Mouse (Mus musculus) MEL (cell line): ENCODE results near the gene Bmpr1a. TPM values are rescaled to one million over a fixed set of nuclear protein-coding genes. Genes with fewer than 3 reads are reported as not detected.

Source experiments
- DNase-seq: peaks from one replicate; pipeline ENCODE4 v3.0.0; 2011; ENCODE audit warnings: low read depth, low spot score
- H3K27ac ChIP-seq: 2 replicates; pipeline ENCODE4 v1.5.1; 2012; ENCODE audit warnings: low read depth, mild to moderate bottlenecking, control low read depth, low read length, moderate library complexity; ENCODE audit not compliant: control insufficient read depth
- H3K27me3 ChIP-seq, 2 experiments: fragments of 150-350 bp in 1 of 2; sonication (generic) in 1 of 2; 2 replicates each; pipeline ENCODE4 v1.6.1; 2012; ENCODE audit warnings: low read length in 2 of 2, mild to moderate bottlenecking in 2 of 2, improper control_type of control experiment in 1 of 2, moderate library complexity in 1 of 2; ENCODE audit not compliant: insufficient read depth in 2 of 2, control insufficient read depth in 1 of 2
- H3K36me3 ChIP-seq, 2 experiments: 2 replicates each; pipeline ENCODE4 v1.6.1; 2012 to 2014; ENCODE audit warnings: low read length in 2 of 2, improper control_type of control experiment in 1 of 2, inconsistent platforms in 1 of 2, mild to moderate bottlenecking in 1 of 2; ENCODE audit not compliant: insufficient read depth in 2 of 2, control insufficient read depth in 1 of 2
- H3K4me1 ChIP-seq, 2 experiments: fragments of 150-350 bp in 1 of 2; sonication (generic) in 1 of 2; 2 replicates each; pipeline ENCODE4 v1.6.1; 2012; ENCODE audit warnings: low read length in 2 of 2, improper control_type of control experiment in 1 of 2, mild to moderate bottlenecking in 1 of 2; ENCODE audit not compliant: insufficient read depth in 2 of 2, control insufficient read depth in 1 of 2
- H3K4me3 ChIP-seq, 2 experiments: fragments of 150-350 bp in 1 of 2; sonication (generic) in 1 of 2; 2 replicates each; pipeline ENCODE4 v1.5.1; 2012; ENCODE audit warnings: low read depth in 2 of 2, low read length in 2 of 2, mild to moderate bottlenecking in 2 of 2, moderate library complexity in 2 of 2, control low read depth in 1 of 2, improper control_type of control experiment in 1 of 2; ENCODE audit not compliant: control insufficient read depth in 1 of 2, insufficient read depth in 1 of 2
- H3K79me2 ChIP-seq: 2 replicates; pipeline ENCODE4 v1.6.1; 2012; ENCODE audit warnings: mild to moderate bottlenecking, low read length, moderate library complexity; ENCODE audit not compliant: control insufficient read depth, poor library complexity, insufficient read depth
- H3K9ac ChIP-seq: 2 replicates; pipeline ENCODE4 v1.6.1; 2012; ENCODE audit warnings: low read depth, mild to moderate bottlenecking, control low read depth, low read length, moderate library complexity; ENCODE audit not compliant: control insufficient read depth, poor library complexity, severe bottlenecking
- H3K9me3 ChIP-seq: fragments of 150-350 bp; sonication (generic); replicated peaks from 2 replicates; pipeline ENCODE4 v1.6.1; 2012; ENCODE audit warnings: mild to moderate bottlenecking, low read length, improper control_type of control experiment, moderate library complexity; ENCODE audit not compliant: insufficient read depth
- CHD1 ChIP-seq: IDR thresholded peaks from 2 replicates; pipeline ENCODE4 v1.6.1; 2012; ENCODE audit warnings: low read depth, mild to moderate bottlenecking, inconsistent platforms, low read length, improper control_type of control experiment
- CTCF ChIP-seq, 3 experiments: IDR thresholded peaks in 2 of 3; conservative IDR thresholded peaks in 1 of 3; 2 replicates each; pipeline ENCODE4 v1.5.1; 2011 to 2012; ENCODE audit warnings: low read length in 3 of 3, low read depth in 2 of 3, mild to moderate bottlenecking in 2 of 3, improper control_type of control experiment in 1 of 3, inconsistent platforms in 1 of 3, mixed read lengths in 1 of 3, moderate library complexity in 1 of 3; ENCODE audit not compliant: control insufficient read depth in 1 of 3, insufficient read depth in 1 of 3, poor library complexity in 1 of 3, severe bottlenecking in 1 of 3
- EP300 ChIP-seq, 2 experiments: IDR thresholded peaks; 2 replicates each; pipeline ENCODE4 v1.6.1; 2011; ENCODE audit warnings: improper control_type of control experiment in 2 of 2, low read length in 2 of 2, low read depth in 1 of 2, mild to moderate bottlenecking in 1 of 2
- ETS1 ChIP-seq: IDR thresholded peaks from 2 replicates; pipeline ENCODE4 v1.6.1; 2012; ENCODE audit warnings: low read depth, mild to moderate bottlenecking, inconsistent platforms, low read length, improper control_type of control experiment, moderate library complexity
- MAFK ChIP-seq: IDR thresholded peaks from 2 replicates; pipeline ENCODE4 v1.6.1; 2011; ENCODE audit warnings: low read depth, mild to moderate bottlenecking, low read length, improper control_type of control experiment, borderline replicate concordance
- MYB ChIP-seq: IDR thresholded peaks from 2 replicates; pipeline ENCODE4 v1.6.1; 2011; ENCODE audit warnings: mild to moderate bottlenecking, low read depth, low read length, improper control_type of control experiment
- MYC ChIP-seq: IDR thresholded peaks from 2 replicates; pipeline ENCODE4 v1.6.1; 2011; ENCODE audit warnings: low read depth, mild to moderate bottlenecking, low read length, improper control_type of control experiment, moderate library complexity
- NRF1 ChIP-seq: IDR thresholded peaks from 2 replicates; pipeline ENCODE4 v1.6.1; 2014; ENCODE audit warnings: low read depth, mild to moderate bottlenecking, inconsistent platforms, low read length, improper control_type of control experiment, moderate library complexity; ENCODE audit not compliant: poor library complexity, insufficient read depth, severe bottlenecking
- POLR2A ChIP-seq, 2 experiments: IDR thresholded peaks; 2 replicates each; pipeline ENCODE4 v1.6.1; 2011 to 2012; ENCODE audit warnings: low read length in 2 of 2, mild to moderate bottlenecking in 2 of 2, control low read depth in 1 of 2, improper control_type of control experiment in 1 of 2, low read depth in 1 of 2, moderate library complexity in 1 of 2; ENCODE audit not compliant: control insufficient read depth in 1 of 2, insufficient read depth in 1 of 2, poor library complexity in 1 of 2
- RCOR1 ChIP-seq: IDR thresholded peaks from 2 replicates; pipeline ENCODE4 v1.6.1; 2012; ENCODE audit warnings: low read depth, mild to moderate bottlenecking, inconsistent platforms, low read length, improper control_type of control experiment
- SMC3 ChIP-seq: IDR thresholded peaks from 2 replicates; pipeline ENCODE4 v1.6.1; 2011; ENCODE audit warnings: low read depth, low read length, improper control_type of control experiment
- TAL1 ChIP-seq: IDR thresholded peaks from 2 replicates; pipeline ENCODE4 v1.6.1; 2012; ENCODE audit warnings: mild to moderate bottlenecking, inconsistent platforms, low read length, moderate library complexity, mixed read lengths
- TCF12 ChIP-seq: IDR thresholded peaks from 2 replicates; pipeline ENCODE4 v1.6.1; 2014; ENCODE audit warnings: low read depth, mild to moderate bottlenecking, inconsistent platforms, low read length, improper control_type of control experiment, moderate library complexity
- UBTF ChIP-seq: IDR thresholded peaks from 2 replicates; pipeline ENCODE4 v1.6.1; 2012; ENCODE audit warnings: low read depth, mild to moderate bottlenecking, inconsistent platforms, low read length, improper control_type of control experiment, moderate library complexity, borderline replicate concordance; ENCODE audit not compliant: insufficient read depth
- ZMIZ1 ChIP-seq: IDR thresholded peaks from 2 replicates; pipeline ENCODE4 v1.6.1; 2012; ENCODE audit warnings: low read depth, mild to moderate bottlenecking, inconsistent platforms, low read length, improper control_type of control experiment, moderate library complexity
- ZNF384 ChIP-seq: IDR thresholded peaks from 2 replicates; pipeline ENCODE4 v1.6.1; 2012; ENCODE audit warnings: low read depth, mild to moderate bottlenecking, inconsistent platforms, low read length, improper control_type of control experiment
- polyA plus RNA-seq, 2 experiments: library from polyadenylated mRNA; stranded (reverse) in 1 of 2; unstranded in 1 of 2; fragments of >175 nt in 1 of 2; fragments of >200 nt in 1 of 2; gene quantifications; 2 replicates each; pipeline versions ENCODE4 v1.2.1 to v1.2.4; 2012; ENCODE audit warnings: low replicate concordance in 2 of 2, low read depth in 1 of 2; ENCODE audit not compliant: insufficient read length in 2 of 2, insufficient read depth in 1 of 2, missing spikeins in 1 of 2
- total RNA-seq: library from RNA; depleted of rRNA; stranded (reverse); fragments of 300-350 nt; gene quantifications from 2 replicates; pipeline ENCODE4 v1.2.3, GENCODE M21; 2012

Gene Bmpr1a
- total and polyA plus RNA-seq, 3 experiments: 3.1 TPM; not detected in 1

DNA sequence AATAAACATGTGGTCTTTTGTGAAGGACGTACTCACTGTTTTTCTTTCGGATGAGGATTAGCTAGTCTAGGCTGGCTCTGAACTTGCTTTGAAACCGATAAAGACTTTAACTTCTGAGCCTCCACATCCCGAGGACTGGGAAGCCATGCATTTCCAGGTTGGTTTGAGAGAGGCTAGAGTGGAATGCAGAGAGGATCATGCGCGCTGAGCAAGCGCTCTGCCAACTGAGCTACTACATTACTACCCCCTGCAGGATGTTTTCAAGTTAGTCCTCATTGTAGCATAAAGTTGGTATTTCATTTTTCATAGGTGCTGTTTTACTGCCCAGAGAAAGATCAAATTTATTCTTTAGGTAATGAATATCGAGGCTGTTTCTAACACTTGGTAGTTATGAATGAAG is 17.0 kb downstream of the Bmpr1a start:
- no peaks in the 10 kb centered on the region for H3K4me1 ChIP-seq
- TF ChIP-seq NRF1: no peak
- TF ChIP-seq CHD1: no peak
- TF ChIP-seq POLR2A (IDR thresholded peaks at IDR 0.05; ENCODE audit: control insufficient read depth in 1 of 2, insufficient read depth in 1 of 2, low read depth in 1 of 2, low read length in 2 of 2, poor library complexity in 1 of 2): no peak
- TF ChIP-seq ZNF384: no peak
- no peak for TF ChIP-seq UBTF
- no peak for TF ChIP-seq ZMIZ1
- no peak for TF ChIP-seq TAL1
- no peak for TF ChIP-seq RCOR1
- no peak for TF ChIP-seq TCF12
- TF ChIP-seq CTCF (IDR thresholded peaks at IDR 0.05 in 2 of 3, conservative IDR thresholded peaks at IDR 0.05 in 1 of 3; ENCODE audit: control insufficient read depth in 1 of 3, insufficient read depth in 1 of 3, low read depth in 2 of 3, low read length in 3 of 3, poor library complexity in 1 of 3, severe bottlenecking in 1 of 3): no peak
- no peak for TF ChIP-seq MAFK

DNA sequence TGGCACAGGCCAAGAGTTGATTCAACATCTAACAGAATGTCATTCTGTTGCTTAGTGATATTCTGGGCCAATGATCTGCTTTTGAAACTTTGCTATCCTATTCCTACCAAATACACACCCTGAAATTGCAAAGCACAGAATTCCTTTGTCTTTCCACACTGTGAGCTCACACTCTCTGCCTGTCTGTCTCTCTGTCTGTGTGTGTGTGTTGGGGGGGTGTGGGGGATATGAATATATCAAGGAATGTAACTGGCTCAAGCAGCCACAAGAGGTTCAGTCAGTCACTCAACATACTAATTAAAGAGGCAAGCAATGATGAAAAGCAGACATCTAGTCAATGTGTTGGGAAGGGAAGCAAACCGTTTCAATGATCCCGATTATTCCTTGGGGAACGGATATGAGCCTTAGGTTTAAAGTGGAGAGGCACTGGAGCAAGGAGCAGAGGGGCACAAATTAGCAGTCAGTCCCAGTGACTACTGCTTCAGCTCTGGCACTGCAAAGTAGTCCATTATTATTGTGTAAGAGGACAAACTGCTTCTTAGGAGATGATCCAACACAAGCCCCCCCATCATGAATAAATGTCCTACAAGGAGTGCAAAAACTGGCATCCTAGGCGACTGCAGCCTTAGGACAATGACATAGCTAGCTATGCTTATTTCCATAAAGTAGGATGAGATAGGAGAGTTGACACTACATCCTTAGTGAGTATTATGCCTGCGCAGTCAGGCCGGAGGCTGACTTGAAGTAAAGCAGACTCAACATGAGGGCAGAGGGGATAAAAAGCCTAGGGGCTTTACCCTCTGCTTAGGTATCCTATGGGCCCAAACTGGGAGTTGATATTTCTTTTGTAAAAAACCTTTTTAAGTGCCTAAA is 19.4 kb downstream of the Bmpr1a start:
- H3K36me3 ChIP-seq: no peaks in the 10 kb centered on the region
- no peaks in the 10 kb centered on the region for H3K9me3 ChIP-seq
- H3K27ac ChIP-seq: no peak overlapping the region
- no peak for DNase-seq
- no peak overlapping the region for H3K9ac ChIP-seq
- H3K79me2 ChIP-seq: no peaks in the 10 kb centered on the region
- no peak overlapping the region for H3K4me3 ChIP-seq
- TF ChIP-seq POLR2A (IDR thresholded peaks at IDR 0.05; ENCODE audit: control insufficient read depth in 1 of 2, insufficient read depth in 1 of 2, low read depth in 1 of 2, low read length in 2 of 2, poor library complexity in 1 of 2) (no peak), EP300 (IDR thresholded peaks at IDR 0.05; ENCODE audit: low read depth in 1 of 2, low read length in 2 of 2) (no peak), RCOR1 (no peak), MYC (no peak), ETS1 (no peak), SMC3 (no peak), MYB (no peak)
- H3K4me1 ChIP-seq: no peaks in the 10 kb centered on the region
- H3K27me3 ChIP-seq: no peaks in the 10 kb centered on the region

More for the DNA sequence above, 17.0 kb downstream of the Bmpr1a start:
- H3K9ac ChIP-seq: no peak overlapping the region
- H3K79me2 ChIP-seq: no peaks in the 10 kb centered on the region
- H3K36me3 ChIP-seq: no peaks in the 10 kb centered on the region
- no peak overlapping the region for H3K4me3 ChIP-seq
- H3K27ac ChIP-seq: no peak overlapping the region
- no peaks in the 10 kb centered on the region; a peak in 1 of 4 replicates for H3K27me3 ChIP-seq
- DNase-seq: no peak
- no peaks in the 10 kb centered on the region for H3K9me3 ChIP-seq
